Mouse (Mus musculus): ENCODE measurements at regions not wholly inside any gene's neighbourhood (a gene's known extent, or its start where the extent isn't known, plus 50 kb on each side); places are given as distances from the start of the nearest gene placed in this dataset.

DNA sequence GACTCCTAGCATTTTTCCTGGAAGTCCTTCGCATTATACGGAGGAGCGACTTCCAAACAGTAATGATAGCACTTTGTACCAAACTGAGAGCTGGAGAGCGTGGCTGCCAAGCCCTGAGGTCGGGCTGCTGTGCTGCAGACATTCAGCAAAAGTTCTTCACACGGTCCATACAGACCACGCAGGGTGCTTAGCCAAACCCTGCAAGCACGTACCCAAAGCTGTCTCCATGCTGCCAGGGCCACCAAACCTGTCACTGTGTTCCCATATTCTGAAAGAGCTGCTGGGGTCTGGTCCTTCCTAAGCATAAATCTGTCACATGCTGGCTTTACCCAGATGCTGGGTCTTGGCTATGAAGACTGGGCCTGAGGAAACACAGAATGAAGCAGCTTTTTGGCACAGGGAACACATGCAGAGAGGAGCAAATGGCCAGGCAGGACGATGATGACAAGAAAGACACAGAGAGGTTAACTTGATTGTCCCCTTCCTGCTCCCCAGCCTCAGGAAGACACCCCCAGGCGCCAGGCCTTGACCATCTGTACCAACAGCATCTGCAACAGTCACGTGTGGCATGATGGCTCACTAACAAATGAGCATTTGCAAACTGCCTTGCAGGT, 354.0 kb upstream of the Nfe2l3 start:
- TF ChIP-seq POLR2A (IDR thresholded peaks at IDR 0.05; ENCODE audit: borderline replicate concordance, control insufficient read depth, low read depth, low read length) (no peak), CTCF (IDR thresholded peaks at IDR 0.05; ENCODE audit: control insufficient read depth, insufficient read depth, low read length) (no peak)

Data from bone marrow, adult 2 months (tissue).